Mouse (Mus musculus): ENCODE data around the gene Sox8.

DNA sequence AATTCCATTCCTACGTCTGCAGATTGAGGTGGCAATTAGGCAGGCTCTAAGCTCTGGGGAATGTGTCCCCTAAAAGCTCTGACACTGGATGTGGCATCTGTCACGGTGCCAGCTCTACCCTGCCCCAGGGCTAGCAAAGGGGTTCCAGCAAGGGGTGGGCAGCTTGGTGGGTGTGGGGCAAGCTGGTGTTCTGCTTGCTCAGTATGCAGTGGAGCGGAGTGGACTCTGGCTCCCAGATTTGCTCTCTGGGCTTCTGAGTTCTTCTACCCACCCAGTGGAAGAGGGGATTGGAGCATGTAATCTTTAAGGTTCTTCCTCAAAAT lies 39.0 kb upstream of the Sox8 start:
- TF ChIP-seq RCOR1 (IDR thresholded peaks at IDR 0.05; ENCODE audit: low read depth, low read length): no peak
- TF ChIP-seq CTCF (IDR thresholded peaks at IDR 0.05 in 2 of 3, conservative IDR thresholded peaks at IDR 0.05 in 1 of 3; ENCODE audit: control insufficient read depth in 1 of 3, insufficient read depth in 1 of 3, low read depth in 2 of 3, low read length in 3 of 3, poor library complexity in 1 of 3, severe bottlenecking in 1 of 3): no peak
- no peak for TF ChIP-seq ELF1 (IDR thresholded peaks at IDR 0.05; ENCODE audit: low read depth, low read length)
- TF ChIP-seq ZC3H11A (IDR thresholded peaks at IDR 0.05; ENCODE audit: low read depth, low read length): no peak
- no peak for TF ChIP-seq GATA1 (IDR thresholded peaks at IDR 0.05; ENCODE audit: low read depth, low read length)
